Mouse (Mus musculus) small intestine, adult 2 months (tissue): ENCODE data around the gene Hoxa13.

ENCODE experiments used
- CTCF ChIP-seq: fragments of 200-500 bp; IDR thresholded peaks from 2 replicates; pipeline ENCODE4 v1.5.1; 2012; ENCODE audit warnings: low read depth, mild to moderate bottlenecking, control low read depth, inconsistent platforms, low read length, moderate library complexity, mixed read lengths; ENCODE audit not compliant: insufficient replicate concordance, insufficient read length; ENCODE audit errors: extremely low read depth
- POLR2A ChIP-seq: fragments of 200-500 bp; IDR thresholded peaks from 2 replicates; pipeline ENCODE4 v1.6.1; 2012; ENCODE audit warnings: low read depth, mild to moderate bottlenecking, control low read depth, inconsistent platforms, low read length, moderate library complexity

DNA sequence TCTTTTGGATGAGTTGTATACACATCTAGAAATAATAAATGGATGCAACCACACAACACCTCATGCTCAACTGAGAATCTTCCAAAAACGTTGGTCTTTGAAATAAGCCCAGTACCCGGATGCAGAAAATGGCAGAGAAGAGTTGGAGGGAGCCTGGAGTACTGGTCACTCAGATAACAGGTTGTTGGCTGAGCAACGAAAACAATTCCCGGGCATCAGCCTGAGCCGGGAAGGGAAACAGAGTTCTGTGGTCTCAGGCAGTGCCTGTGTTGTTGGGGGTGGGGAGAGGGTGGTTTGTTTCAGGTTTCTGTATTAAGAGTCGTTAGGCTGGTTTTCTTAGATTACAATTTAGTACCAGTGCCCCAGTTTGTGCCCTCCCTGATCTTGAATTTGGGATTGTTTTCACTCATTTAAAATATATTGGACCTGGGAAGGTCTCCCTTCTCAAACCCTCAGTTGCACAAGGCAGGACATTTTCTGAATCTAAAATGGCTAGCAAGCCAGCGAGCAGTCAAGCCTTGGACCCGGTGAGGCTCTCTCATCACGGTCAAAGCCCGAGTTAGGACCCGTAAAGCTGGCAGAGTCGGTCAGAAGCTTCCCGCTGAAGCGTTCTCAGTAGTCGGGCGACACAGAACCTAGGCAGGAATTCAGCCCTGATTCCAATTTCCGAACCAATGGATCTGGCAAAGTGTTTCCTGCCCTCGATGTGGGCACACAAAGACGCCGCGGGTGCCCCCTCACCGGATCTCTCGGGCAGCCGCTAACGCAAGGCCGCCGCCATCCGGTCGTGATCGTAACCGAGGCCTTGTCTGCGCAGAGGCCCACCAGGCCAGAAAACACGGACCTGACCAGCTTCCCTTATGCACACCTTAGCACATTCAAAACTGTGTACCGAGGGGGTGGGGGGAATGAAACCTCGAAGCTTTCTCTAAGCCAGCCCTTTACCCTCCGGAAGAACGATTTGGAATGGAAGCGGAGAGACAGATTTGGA, 31.9 kb downstream of the Hoxa13 start:
- no peak for TF ChIP-seq CTCF
- TF ChIP-seq POLR2A, result no peak
